Mouse (Mus musculus) olfactory bulb, adult 2 months (tissue): ENCODE measurements at regions not wholly inside any gene's neighbourhood (a gene's known extent, or its start where the extent isn't known, plus 50 kb on each side); places are given as distances from the start of the nearest gene placed in this dataset.

Experiments used
- CTCF ChIP-seq: fragments of 200-500 bp; IDR thresholded peaks from 2 replicates; pipeline ENCODE4 v1.5.1; 2012; ENCODE audit warnings: low read depth, mild to moderate bottlenecking, low read length, moderate library complexity; ENCODE audit not compliant: insufficient read depth
- POLR2A ChIP-seq: fragments of 200-500 bp; IDR thresholded peaks from 2 replicates; pipeline ENCODE4 v1.6.1; 2012; ENCODE audit warnings: mild to moderate bottlenecking, low read depth, low read length, moderate library complexity; ENCODE audit not compliant: insufficient read depth

DNA sequence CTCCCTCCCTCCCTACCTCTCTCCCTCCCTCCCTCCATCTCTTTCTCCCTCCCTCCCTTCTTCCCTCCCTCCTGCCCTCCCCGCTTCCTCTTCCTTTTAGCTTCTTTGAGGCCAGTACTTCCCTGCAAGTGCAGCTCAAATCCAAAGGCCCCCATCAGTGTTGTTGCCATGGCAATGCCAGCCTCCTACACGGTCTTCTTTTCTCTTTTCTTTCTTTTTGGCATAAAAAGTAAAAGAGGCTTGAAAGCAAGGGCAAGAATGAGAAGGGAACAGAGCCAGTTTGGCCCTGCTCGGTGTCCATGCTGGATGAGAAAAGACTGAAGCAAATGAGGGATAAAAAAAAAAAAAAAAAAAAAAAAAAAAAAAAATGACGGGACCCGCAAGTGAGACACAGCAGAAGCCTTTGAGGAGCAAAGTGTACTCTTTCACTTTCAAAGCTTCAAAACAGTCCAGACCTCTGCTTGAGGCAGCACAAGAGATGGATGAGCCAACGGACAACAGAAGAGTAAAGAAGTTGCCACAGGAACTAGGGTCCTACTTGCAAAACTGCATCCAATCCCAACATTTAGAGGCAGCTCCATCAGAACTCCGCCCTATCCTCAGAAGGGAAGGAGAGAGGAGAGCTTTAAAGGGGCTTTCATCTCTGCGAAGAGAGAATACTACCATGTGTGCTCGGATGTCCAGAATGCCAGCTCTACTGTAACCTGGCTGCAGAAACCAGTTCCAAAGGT is 106.9 kb upstream of the Pabpc6 start:
- no peak for TF ChIP-seq POLR2A
- TF ChIP-seq CTCF: no peak
